Mouse (Mus musculus): ENCODE measurements around the gene Psmb5.
"Not testable (repeated sequence)": the region's sequence is repeated elsewhere in the genome, so short reads cannot be mapped to it uniquely, and the experiment has no call there.

Gene Psmb5

GRCm38 (mm10) chr14:54630583-54631239, 12.9 kb upstream of the Psmb5 start:
- DNase-seq (ENCODE audit: low spot score) = no peak

GRCm38 (mm10) chr14:54629797-54630196, 12.0 kb upstream of the Psmb5 start:
- no peak for DNase-seq (ENCODE audit: low spot score)

GRCm38 (mm10) chr14:54628103-54628502, 10.3 kb upstream of the Psmb5 start:
- no peak for DNase-seq (ENCODE audit: low spot score)

GRCm38 (mm10) chr14:54624976-54625375, 7.2 kb upstream of the Psmb5 start:
- no peak for DNase-seq (ENCODE audit: low spot score)

GRCm38 (mm10) chr14:54623334-54623733, 5.5 kb upstream of the Psmb5 start:
- no peak for DNase-seq (ENCODE audit: low spot score)

- DNase-seq (ENCODE audit: low spot score) = no peak
These were observed 3.3 kb upstream of the Psmb5 start, which contains the start of gene Psmb11 for GRCm38 (mm10) chr14:54621133-54621532. Gene Psmb11, plus strand, starts transcription at chr14:54621433.

GRCm38 (mm10) chr14:54617152-54617896, 498 bp downstream of the Psmb5 start:
- DNase-seq (ENCODE audit: low spot score) = peak; percentile 46

- no peak for DNase-seq (ENCODE audit: low spot score)
These were observed 1.5 kb downstream of the Psmb5 start for GRCm38 (mm10) chr14:54616226-54616825.

GRCm38 (mm10) chr14:54614130-54614529, 3.7 kb downstream of the Psmb5 start:
- DNase-seq (ENCODE audit: low spot score) = not testable (repeated sequence)

- no peak for DNase-seq (ENCODE audit: low spot score)
These were observed 7.2 kb downstream of the Psmb5 start for GRCm38 (mm10) chr14:54610648-54611047.

- DNase-seq (ENCODE audit: low spot score) = peak; percentile 62
These were observed 7.9 kb downstream of the Psmb5 start for GRCm38 (mm10) chr14:54609962-54610361.

GRCm38 (mm10) chr14:54609245-54609644, 8.6 kb downstream of the Psmb5 start:
- no peak for DNase-seq (ENCODE audit: low spot score)

GRCm38 (mm10) chr14:54607226-54607625, 10.6 kb downstream of the Psmb5 start:
- DNase-seq (ENCODE audit: low spot score) = peak; percentile 53

- peak; percentile 80 for DNase-seq (ENCODE audit: low spot score)
These were observed 12.0 kb downstream of the Psmb5 start, which contains the start of gene 4931414P19Rik for GRCm38 (mm10) chr14:54605752-54606321. Gene 4931414P19Rik, minus strand, starts transcription at chr14:54605993.

- no peak for DNase-seq (ENCODE audit: low spot score)
These were observed 14.1 kb downstream of the Psmb5 start for GRCm38 (mm10) chr14:54603686-54604085.

GRCm38 (mm10) chr14:54603038-54603654, 14.7 kb downstream of the Psmb5 start:
- peak; percentile 97 for DNase-seq (ENCODE audit: low spot score)

GRCm38 (mm10) chr14:54602613-54603012, 15.2 kb downstream of the Psmb5 start:
- peak; percentile 21 for DNase-seq (ENCODE audit: low spot score)

GRCm38 (mm10) chr14:54601601-54602000, 16.2 kb downstream of the Psmb5 start:
- no peak for DNase-seq (ENCODE audit: low spot score)

- DNase-seq (ENCODE audit: low spot score) = no peak
These were observed 20.7 kb downstream of the Psmb5 start for GRCm38 (mm10) chr14:54597084-54597483.

- no peak for DNase-seq (ENCODE audit: low spot score)
These were observed 23.0 kb downstream of the Psmb5 start for GRCm38 (mm10) chr14:54594631-54595414.

GRCm38 (mm10) chr14:54594055-54594454, 23.8 kb downstream of the Psmb5 start:
- DNase-seq (ENCODE audit: low spot score) = peak; percentile 46
